Mouse (Mus musculus) 416B (cell line): Measurements from ENCODE around the gene 1700061G19Rik.

Source experiments
- DNase-seq: peaks from one replicate; pipeline ENCODE4 v3.0.0; 2011; ENCODE audit warnings: low read depth

The 1700061G19Rik gene

DNA sequence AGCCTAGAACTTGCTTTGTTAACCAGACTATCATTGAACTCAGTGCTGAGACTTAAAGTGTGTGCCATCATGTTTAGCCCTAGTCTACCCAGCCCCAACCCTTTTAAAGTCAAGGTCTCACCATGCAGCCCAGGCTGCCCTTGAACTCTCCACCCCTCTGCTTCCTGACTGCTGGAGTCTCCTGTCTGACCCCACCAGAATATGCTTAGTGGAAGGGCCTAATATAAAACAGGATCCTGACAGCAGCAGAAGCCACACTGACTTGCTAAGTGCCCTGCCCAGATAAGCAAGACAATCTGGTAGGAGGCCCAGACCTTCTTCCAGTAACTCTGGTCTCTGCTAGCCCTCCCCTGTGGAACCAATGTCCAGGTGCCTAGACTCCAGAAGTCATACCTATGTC, 53.8 kb downstream of the 1700061G19Rik start:
- no peak for DNase-seq

GRCm38 (mm10) chr17:56929530-56929929, 54.3 kb downstream of the 1700061G19Rik start:
- DNase-seq, result peak; percentile 62

DNA sequence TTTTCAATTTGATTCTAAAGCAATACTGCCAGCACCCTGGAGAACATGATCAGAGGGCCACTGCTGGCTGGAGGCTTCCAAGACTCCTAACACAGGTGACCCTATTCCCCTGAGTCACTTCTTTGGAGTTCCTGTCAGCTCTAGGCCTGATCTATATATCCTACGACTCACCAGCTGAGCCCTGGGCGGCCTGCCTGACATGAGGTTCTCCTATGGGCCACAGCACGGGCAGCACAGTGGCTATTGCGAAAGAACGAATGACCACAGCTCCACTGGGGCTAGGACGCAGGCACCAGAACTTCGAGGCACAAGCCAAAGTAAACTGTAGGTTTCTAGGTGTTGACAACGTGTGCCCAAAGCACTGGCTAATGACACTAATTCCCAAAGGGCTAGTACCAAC, 54.7 kb downstream of the 1700061G19Rik start:
- DNase-seq, result peak; percentile 74

GRCm38 (mm10) chr17:56933395-56933794, 58.1 kb downstream of the 1700061G19Rik start:
- DNase-seq, result no peak

DNA sequence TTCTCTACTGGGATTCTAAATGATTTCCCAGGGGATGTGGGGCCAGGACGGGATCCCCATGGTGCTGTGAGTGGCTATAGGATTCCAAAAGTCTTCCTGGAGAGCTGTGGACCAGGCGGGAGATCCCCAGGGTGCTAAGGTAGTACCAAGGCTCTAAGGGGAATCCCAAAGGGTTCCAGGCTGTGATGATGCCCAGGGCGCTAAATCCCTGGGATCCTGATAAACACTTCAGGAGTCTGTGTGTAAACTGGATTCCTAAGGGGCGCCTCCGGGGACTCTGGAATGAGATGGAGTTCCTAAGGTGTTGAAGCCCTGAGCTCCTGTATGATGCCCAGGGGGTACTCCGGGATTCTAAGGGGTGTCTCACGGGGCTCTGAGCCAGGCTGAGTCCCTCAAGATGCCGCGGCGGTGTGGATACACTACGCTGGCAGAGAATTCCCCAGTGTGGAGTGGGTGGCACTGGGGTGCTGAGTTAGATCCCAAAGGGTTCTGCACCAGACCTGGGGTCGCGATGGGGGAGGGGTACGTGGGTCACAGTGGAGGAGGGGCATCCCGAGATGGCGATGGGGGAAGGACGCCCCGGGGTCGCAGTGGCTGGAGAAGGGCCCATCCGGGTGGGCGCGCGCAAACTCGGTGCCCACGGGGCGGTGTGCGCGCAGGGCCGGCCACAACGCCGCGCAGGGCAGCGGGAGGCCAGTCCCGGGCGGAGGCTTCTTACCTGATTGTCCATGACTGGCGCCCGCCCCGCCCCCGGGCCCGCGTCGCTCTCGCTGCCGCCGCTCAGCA, 59.5 kb downstream of the 1700061G19Rik start:
- DNase-seq, result no peak

DNA sequence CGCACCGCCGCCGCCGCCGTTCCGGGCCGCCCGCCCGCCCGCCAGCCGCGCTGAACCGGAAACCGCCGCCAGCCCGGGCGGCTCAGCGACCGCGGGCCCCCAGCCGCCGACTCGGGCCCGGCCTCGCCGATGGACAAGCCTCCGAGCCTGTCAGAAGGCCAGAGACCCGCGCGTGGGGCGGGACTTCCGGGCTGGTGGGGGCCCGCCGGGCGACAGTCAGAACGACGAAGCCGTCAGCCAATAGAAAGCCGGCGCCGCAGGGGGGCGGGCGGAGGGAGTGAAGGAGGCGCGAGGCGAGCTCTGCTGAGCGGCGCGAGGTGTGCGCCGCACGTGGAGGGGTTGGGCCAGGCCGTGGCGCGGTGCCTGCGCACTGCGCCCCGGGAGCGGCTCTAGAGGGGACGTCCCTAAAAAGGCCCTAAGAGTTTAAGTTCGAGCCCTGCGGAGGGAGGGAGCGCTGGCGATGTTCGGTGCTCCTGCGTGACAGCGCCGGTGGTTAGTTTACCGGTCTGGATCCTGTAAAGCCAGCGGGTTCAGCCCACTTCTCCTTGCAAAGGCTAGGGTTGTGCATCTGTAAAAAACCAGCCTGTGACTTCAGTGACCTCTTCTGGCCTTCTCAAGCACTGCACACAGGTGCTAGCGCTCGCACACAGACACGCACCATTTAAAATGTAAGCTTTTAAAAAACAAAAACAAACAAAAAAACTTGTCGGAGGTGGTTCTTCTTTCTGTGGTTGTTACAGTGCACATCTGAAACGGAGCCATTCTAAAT, 60.3 kb downstream of the 1700061G19Rik start, which contains the start of gene Mllt1:
TSS of gene Mllt1 (minus strand) at position 53 of the 769 bp plus-strand sequence.
- DNase-seq, result peak; percentile 89

GRCm38 (mm10) chr17:56936731-56937130, 61.5 kb downstream of the 1700061G19Rik start:
- no peak for DNase-seq
